Mouse (Mus musculus): ENCODE data around the gene Strn4. TPM values are rescaled to one million over a fixed set of nuclear protein-coding genes. Genes with fewer than 3 reads are reported as not detected.

Gene Strn4
- polyA plus RNA-seq, 1 experiment from 2014 or later = 122 TPM

DNA sequence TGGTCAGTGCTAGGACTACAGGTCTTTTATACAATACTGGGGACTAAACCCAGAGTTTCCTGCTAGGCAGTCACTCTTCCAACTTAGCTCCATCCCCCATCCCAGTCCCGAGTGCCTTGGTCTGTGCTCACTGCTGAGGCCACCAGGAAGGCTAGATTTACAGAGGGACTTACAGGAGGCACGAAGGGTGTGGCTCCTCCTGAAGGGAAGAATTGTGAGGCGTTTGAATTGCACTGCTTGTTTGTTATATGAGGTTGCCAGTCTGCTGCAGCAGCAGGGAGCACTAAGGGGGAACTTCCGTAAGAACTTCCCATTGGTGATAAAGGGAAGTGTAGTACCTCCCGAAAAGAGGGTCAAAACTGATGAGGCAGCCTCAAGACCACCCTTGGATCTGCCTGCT lies 64.9 kb downstream of the Strn4 start:
- Histone ChIP-seq H3K27me3 (peaks cover 4% of the 10 kb centered on the region; the same call in 1 of the 2 replicates), H3K4me1 (peaks cover 25% of the 10 kb centered on the region), H3K36me3 (peaks cover 63% of the 10 kb centered on the region), H3K27ac (peak overlapping the region; percentile 74), H3K9ac (peak overlapping the region; percentile 16), H3K4me3 (no peak overlapping the region), H3K9me3 (peaks cover 7% of the 10 kb centered on the region), H3K4me2 (no peak overlapping the region)
- no peak for ATAC-seq (ENCODE audit: insufficient number of reproducible peaks, insufficient read depth, low FRiP score, low TSS enrichment, low read depth)
- 19% methylated on average over 5 of the region's 5 CpGs for WGBS

DNA sequence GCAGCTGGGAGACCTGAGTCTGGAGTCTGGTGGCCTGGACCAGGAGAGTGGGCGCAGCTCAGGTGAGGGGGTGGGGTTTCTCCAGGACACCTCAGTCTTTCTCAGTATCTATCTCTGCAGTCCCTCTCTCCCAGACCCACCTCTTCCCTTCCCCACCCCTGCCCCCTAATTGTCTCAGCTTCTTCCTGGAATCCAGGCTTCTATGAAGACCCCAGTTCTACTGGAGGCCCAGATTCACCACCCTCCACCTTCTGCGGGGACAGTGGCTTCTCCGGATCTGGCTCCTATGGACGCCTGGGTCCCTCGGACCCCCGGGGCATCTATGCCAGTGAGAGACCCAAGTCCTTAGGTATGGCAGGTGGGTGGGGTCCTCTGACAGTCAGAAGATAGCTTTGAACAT lies 67.5 kb downstream of the Strn4 start:
- WGBS = 94% methylated on average over 6 of the region's 6 CpGs
- H3K36me3 ChIP-seq = peaks cover 84% of the 10 kb centered on the region
- H3K9ac ChIP-seq = no peak overlapping the region
- no peak overlapping the region for H3K27ac ChIP-seq
- no peak overlapping the region for H3K4me3 ChIP-seq
- no peak overlapping the region for H3K4me2 ChIP-seq
- peaks cover 12% of the 10 kb centered on the region for H3K9me3 ChIP-seq
- peaks cover 11% of the 10 kb centered on the region; the same call in 1 of the 2 replicates for H3K27me3 ChIP-seq
- peaks cover 16% of the 10 kb centered on the region; the same call in 1 of the 2 replicates for H3K4me1 ChIP-seq
- ATAC-seq (ENCODE audit: insufficient number of reproducible peaks, insufficient read depth, low FRiP score, low TSS enrichment, low read depth) = no peak

DNA sequence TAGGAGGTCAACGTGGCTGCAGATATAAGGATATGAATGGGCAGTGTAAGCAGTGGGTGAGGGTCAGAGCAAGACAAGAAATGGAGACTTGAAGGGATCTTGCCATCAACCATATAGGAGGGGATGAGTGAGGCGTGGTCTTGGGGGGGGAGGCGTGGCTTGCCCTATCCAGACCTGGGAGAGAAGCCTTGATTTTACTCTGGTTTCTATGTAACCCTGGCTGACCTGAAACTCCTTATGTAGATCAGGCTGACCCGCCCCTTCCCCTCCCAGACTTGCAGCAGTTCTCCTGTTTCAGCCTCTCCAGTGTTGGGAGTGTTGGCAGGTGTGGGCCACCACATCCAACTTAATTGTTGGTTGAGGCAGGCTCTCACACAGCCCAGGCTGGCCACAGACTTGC lies 68.6 kb downstream of the Strn4 start:
- WGBS = 45% methylated on average over 4 of the region's 4 CpGs
- H3K27ac ChIP-seq = no peak overlapping the region
- peaks cover 16% of the 10 kb centered on the region; the same call in 1 of the 2 replicates for H3K4me1 ChIP-seq
- no peak for ATAC-seq (ENCODE audit: insufficient number of reproducible peaks, insufficient read depth, low FRiP score, low TSS enrichment, low read depth)
- peaks cover 72% of the 10 kb centered on the region for H3K36me3 ChIP-seq
- no peak overlapping the region for H3K4me3 ChIP-seq
- peaks cover 11% of the 10 kb centered on the region; the same call in 1 of the 2 replicates for H3K27me3 ChIP-seq
- H3K9me3 ChIP-seq = peaks cover 12% of the 10 kb centered on the region
- H3K9ac ChIP-seq = no peak overlapping the region
- no peak overlapping the region for H3K4me2 ChIP-seq

DNA sequence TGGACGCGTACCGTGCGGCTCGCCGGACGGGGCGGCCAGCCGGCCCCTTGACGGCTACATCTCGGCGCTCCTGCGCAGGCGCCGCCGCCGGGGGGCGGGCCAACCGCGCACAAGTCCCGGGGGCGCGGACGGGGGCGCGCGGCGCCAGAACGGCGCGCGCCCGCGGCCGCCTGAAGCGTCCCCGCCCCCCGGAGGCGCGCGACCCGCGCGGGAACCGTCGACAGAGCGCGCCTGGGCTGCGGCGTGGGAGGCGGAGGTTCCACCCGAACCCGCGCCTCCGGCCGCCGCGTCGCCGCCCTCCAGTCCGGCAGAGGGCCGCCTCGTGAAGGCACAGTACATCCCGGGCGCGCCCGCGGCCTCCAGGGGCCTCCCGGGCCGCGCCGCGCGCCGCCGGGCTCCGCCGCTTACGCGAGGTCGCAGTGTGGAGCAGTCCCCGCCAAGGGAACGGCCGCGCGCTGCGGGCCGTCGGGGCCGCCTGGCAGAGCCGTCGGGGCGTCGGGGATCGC lies 69.6 kb downstream of the Strn4 start:
- peak overlapping the region; percentile 48 for H3K4me2 ChIP-seq
- H3K27me3 ChIP-seq = peaks cover 11% of the 10 kb centered on the region; the same call in 1 of the 2 replicates
- H3K4me1 ChIP-seq = peaks cover 16% of the 10 kb centered on the region
- H3K36me3 ChIP-seq = peaks cover 70% of the 10 kb centered on the region
- peaks cover 12% of the 10 kb centered on the region for H3K9me3 ChIP-seq
- ATAC-seq (ENCODE audit: insufficient number of reproducible peaks, insufficient read depth, low FRiP score, low TSS enrichment, low read depth) = no peak
- WGBS = 16% methylated on average over 91 of the region's 95 CpGs
- H3K9ac ChIP-seq = 0 out of 2 replicates have a peak overlapping the region, but pooled peaks have one; percentile 11
- peak overlapping the region; percentile 32 for H3K4me3 ChIP-seq
- H3K27ac ChIP-seq = 0 out of 2 replicates have a peak overlapping the region, but pooled peaks have one; percentile 12

GRCm38 (mm10) chr7:16885905-16886304 lies 70.2 kb downstream of the Strn4 start:
- no peak for ATAC-seq (ENCODE audit: insufficient number of reproducible peaks, insufficient read depth, low FRiP score, low TSS enrichment, low read depth)
- Histone ChIP-seq H3K36me3 (peaks cover 68% of the 10 kb centered on the region), H3K4me2 (peak overlapping the region; percentile 48), H3K4me1 (peaks cover 16% of the 10 kb centered on the region), H3K9ac (0 out of 2 replicates have a peak overlapping the region, but pooled peaks have one; percentile 11), H3K4me3 (peak overlapping the region; percentile 32), H3K27ac (no peak overlapping the region), H3K9me3 (peaks cover 12% of the 10 kb centered on the region), H3K27me3 (peaks cover 11% of the 10 kb centered on the region; the same call in 1 of the 2 replicates)
- 58% methylated on average over 59 of the region's 59 CpGs for WGBS

Other genes starting within 250 kb of the Strn4 start
- 23.6 and 24.4 TPM in 2 replicates for gene Arhgap35, start 200.9 kb upstream of the Strn4 start, polyA plus RNA-seq (2015; fragmentation: Nextera tagmentation; extraction: Ambion mirVana)
- gene Ceacam15, start 140.2 kb upstream of the Strn4 start, polyA plus RNA-seq (2015; fragmentation: Nextera tagmentation; extraction: Ambion mirVana) = not detected in 2 replicates
- gene Ceacam9, start 94.0 kb upstream of the Strn4 start, polyA plus RNA-seq (2015; fragmentation: Nextera tagmentation; extraction: Ambion mirVana) = not detected in 2 replicates
- gene Ap2s1, start 77.5 kb upstream of the Strn4 start, polyA plus RNA-seq (2015; fragmentation: Nextera tagmentation; extraction: Ambion mirVana) = 272 and 278 TPM in 2 replicates
- gene Slc1a5, start 34.5 kb upstream of the Strn4 start, polyA plus RNA-seq (2015; fragmentation: Nextera tagmentation; extraction: Ambion mirVana) = 28.2 and 29.1 TPM in 2 replicates
- 26.8 and 30.5 TPM in 2 replicates for gene Fkrp, start 843 bp downstream of the Strn4 start, polyA plus RNA-seq (2015; fragmentation: Nextera tagmentation; extraction: Ambion mirVana)
- gene Prkd2, start 27.0 kb downstream of the Strn4 start, polyA plus RNA-seq (2015; fragmentation: Nextera tagmentation; extraction: Ambion mirVana) = 20.5 and 20.8 TPM in 2 replicates
- gene Dact3, start 59.4 kb downstream of the Strn4 start, polyA plus RNA-seq (2015; fragmentation: Nextera tagmentation; extraction: Ambion mirVana) = 4.9 TPM in 2 replicates
- 19.9 and 32.0 TPM in 2 replicates for gene Gng8, start 75.9 kb downstream of the Strn4 start, polyA plus RNA-seq (2015; fragmentation: Nextera tagmentation; extraction: Ambion mirVana)
- 1.2 TPM in 2 replicates for gene Ptgir, start 90.6 kb downstream of the Strn4 start, polyA plus RNA-seq (2015; fragmentation: Nextera tagmentation; extraction: Ambion mirVana)
- gene Calm3, start 108.2 kb downstream of the Strn4 start, polyA plus RNA-seq (2015; fragmentation: Nextera tagmentation; extraction: Ambion mirVana) = 104 and 111 TPM in 2 replicates
- 10.5 and 10.9 TPM in 2 replicates for gene Pnmal2, start 128.8 kb downstream of the Strn4 start, polyA plus RNA-seq (2015; fragmentation: Nextera tagmentation; extraction: Ambion mirVana)
- gene Pnmal1, start 143.8 kb downstream of the Strn4 start, polyA plus RNA-seq (2015; fragmentation: Nextera tagmentation; extraction: Ambion mirVana) = 1.2 and 1.7 TPM in 2 replicates
- gene Gm42372, start 167.2 kb downstream of the Strn4 start, polyA plus RNA-seq (2015; fragmentation: Nextera tagmentation; extraction: Ambion mirVana) = 0.18 and 0.25 TPM in 2 replicates
- 20.7 and 22.1 TPM in 2 replicates for gene Ccdc8, start 176.8 kb downstream of the Strn4 start, polyA plus RNA-seq (2015; fragmentation: Nextera tagmentation; extraction: Ambion mirVana)
- 109 and 112 TPM in 2 replicates for gene Ppp5c, start 212.0 kb downstream of the Strn4 start, polyA plus RNA-seq (2015; fragmentation: Nextera tagmentation; extraction: Ambion mirVana)
- 14.7 and 16.5 TPM in 2 replicates for gene Hif3a, start 246.5 kb downstream of the Strn4 start, polyA plus RNA-seq (2015; fragmentation: Nextera tagmentation; extraction: Ambion mirVana)

Data from embryonic facial prominence, embryonic 13.5 days (tissue).